In the genomic region with DNA sequence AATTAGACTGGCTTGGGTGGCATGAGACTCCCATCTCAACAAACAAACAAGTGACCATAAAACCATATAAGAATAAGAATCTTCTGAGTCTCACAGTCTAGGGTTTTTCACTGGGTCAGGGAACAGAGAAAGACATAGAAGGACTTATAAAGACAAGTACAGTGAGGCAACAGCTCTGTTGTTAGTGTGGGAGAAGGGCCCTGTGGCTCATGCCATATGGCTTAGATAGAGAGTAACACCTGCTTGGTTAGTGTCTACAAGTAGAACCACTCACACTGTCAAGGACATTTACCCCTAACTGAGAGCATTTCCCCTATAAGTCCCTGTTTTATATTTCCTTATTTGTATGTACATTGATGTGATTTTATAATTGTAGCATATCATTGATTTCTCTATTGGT, we compare ENCODE assay signal across 35 mouse cellular contexts. TPM values are rescaled to one million over a fixed set of nuclear protein-coding genes. Genes with fewer than 3 reads are reported as not detected.
A peak's percentile ranks its signal among the peaks of the same experiment; 100 is the strongest.
DNase-seq lines count a peak whose midpoint lies in the region; TF ChIP-seq lines count a peak whose summit lies in the region.
"Had no signal": no experiment of that assay in that cellular context is flagged by ENCODE, and none has a peak within 500 bp of the region (broad histone marks: within the 10 kb centered on the region; RNA-seq: fewer than 3 reads in every experiment).

No protein-coding gene starts in this region.

- no peak for TF ChIP-seq EP300 in heart, adult 2 months (IDR thresholded peaks at IDR 0.05; ENCODE audit: insufficient read depth, low read depth, low read length)

- H3K27ac ChIP-seq in heart, adult 2 months: no peak overlapping the region
- H3K27ac ChIP-seq in kidney, adult 2 months (ENCODE audit: insufficient read depth, low read depth, low read length): no peak overlapping the region
- H3K27ac ChIP-seq: embryonic facial prominence, embryonic 13.5 days; forebrain, embryonic 10.5 days; forebrain, embryonic 15.5 days; gastrocnemius, adult 2 months; limb, embryonic 10.5 days; limb, embryonic 15.5 days; liver, embryonic 14.5 days; midbrain, embryonic 15.5 days; stomach, postnatal 0 days had no signal

- TF ChIP-seq POLR2A in heart, adult 2 months (IDR thresholded peaks at IDR 0.05; ENCODE audit: insufficient read depth, low read depth, low read length): no peak
- no peak for TF ChIP-seq POLR2A in kidney, adult 2 months (IDR thresholded peaks at IDR 0.05; ENCODE audit: low read depth, low read length)

- intact Hi-C loops in left cerebral cortex, postnatal 4 days (cut with DNase I): no loop called here
- intact Hi-C loops in left cerebral cortex, postnatal 10 days (cut with DNase I): no loop called here
- intact Hi-C loops in heart, adult 2 months (cut with DNase I): no loop called here

- no peak for TF ChIP-seq CTCF in heart, adult 2 months (IDR thresholded peaks at IDR 0.05)
- TF ChIP-seq CTCF in kidney, adult 2 months (conservative IDR thresholded peaks at IDR 0.05; ENCODE audit: insufficient read depth, insufficient read length, low read depth, low read length): no peak

- no peak overlapping the region for H3K9ac ChIP-seq in heart, adult 2 months (ENCODE audit: low read depth, low read length)
- H3K9ac ChIP-seq: embryonic facial prominence, embryonic 13.5 days; forebrain, embryonic 15.5 days; limb, embryonic 15.5 days; liver, embryonic 14.5 days; midbrain, embryonic 15.5 days had no signal

- H3K27me3 ChIP-seq in heart, adult 2 months (ENCODE audit: control insufficient read depth, insufficient read depth, low read length): no peaks in the 10 kb centered on the region
- H3K27me3 ChIP-seq in kidney, adult 2 months (replicated peaks; ENCODE audit: control insufficient read depth, insufficient read depth, low read length): no peaks in the 10 kb centered on the region
- H3K27me3 ChIP-seq: embryonic facial prominence, embryonic 13.5 days; forebrain, embryonic 15.5 days; limb, embryonic 15.5 days; midbrain, embryonic 15.5 days had no signal

- H3K4me1 ChIP-seq in heart, adult 2 months (ENCODE audit: control insufficient read depth, insufficient read depth, low read length): no peaks in the 10 kb centered on the region
- H3K4me1 ChIP-seq in kidney, adult 2 months (ENCODE audit: control insufficient read depth, insufficient read depth, low read length): no peaks in the 10 kb centered on the region
- H3K4me1 ChIP-seq: embryonic facial prominence, embryonic 13.5 days; forebrain, embryonic 10.5 days; limb, embryonic 10.5 days; limb, embryonic 15.5 days; midbrain, embryonic 15.5 days had no signal

- DNase-seq in left cerebral cortex, postnatal 4 days: peak; percentile 13
- no peak for DNase-seq in left cerebral cortex, postnatal 10 days (ENCODE audit: extremely low spot score in 1 of 2, low spot score in 2 of 2)
- DNase-seq in cerebellum, adult 18-20 months: peak; percentile 45 to 69
- peak; percentile 67 for DNase-seq in cerebellum, adult 9-11 months
- no peak for DNase-seq in adrenal gland, adult 2 months
- no peak for DNase-seq in heart, adult 2 months
- DNase-seq in kidney, adult 2 months: no peak
- DNase-seq: adrenal gland, postnatal 36 days; B cell, adult 2 months; embryo, embryonic 11 days; gastrocnemius, adult 2 months; gastrocnemius, postnatal 36 days; heart, postnatal 14 days; kidney, postnatal 14 days; lung, adult 2 months; lung, postnatal 10 days; thymus, adult 18-20 months; thymus, postnatal 25 days had no signal

- no peak overlapping the region for H3K4me3 ChIP-seq in heart, adult 2 months
- no peak overlapping the region for H3K4me3 ChIP-seq in kidney, adult 2 months (ENCODE audit: insufficient read depth, low read depth, low read length)
- H3K4me3 ChIP-seq: embryonic facial prominence, embryonic 13.5 days; forebrain, embryonic 10.5 days; forebrain, embryonic 15.5 days; gastrocnemius, adult 2 months; limb, embryonic 10.5 days; limb, embryonic 15.5 days; midbrain, embryonic 15.5 days had no signal

- H3K36me3 ChIP-seq in heart, adult 2 months (ENCODE audit: control insufficient read depth, insufficient read depth, low read length): no peaks in the 10 kb centered on the region
- H3K36me3 ChIP-seq in kidney, adult 2 months (ENCODE audit: control insufficient read depth, insufficient read depth, low read length): no peaks in the 10 kb centered on the region
- H3K36me3 ChIP-seq: embryonic facial prominence, embryonic 13.5 days; forebrain, embryonic 15.5 days; limb, embryonic 10.5 days; limb, embryonic 15.5 days had no signal

- no peaks in the 10 kb centered on the region for H3K79me2 ChIP-seq in heart, adult 2 months (replicated peaks; ENCODE audit: control insufficient read depth, insufficient read depth, low read length)

RNA-seq across cellular contexts. Expression of a gene that starts 46.4 kb away (rescaled TPM):
- not detected for total RNA-seq in left cerebral cortex, postnatal 4 days (2021)
- total RNA-seq in left cerebral cortex, postnatal 10 days (2021): not detected
- total RNA-seq in adrenal gland, adult 2 months (2021): not detected
- polyA plus RNA-seq in adrenal gland, adult 2 months (2012; rRNA removed): not detected in 2 replicates
- not detected for total RNA-seq in heart, adult 2 months (2021)
- not detected in 2 replicates for polyA plus RNA-seq in heart, adult 2 months (2012; rRNA removed)
- polyA plus RNA-seq in kidney, adult 2 months (2012; rRNA removed): not detected in 2 replicates
- total RNA-seq: adrenal gland, adult 18-20 months; adrenal gland, postnatal 36 days; heart, postnatal 14 days; layer of hippocampus, postnatal 14 days; neutrophil, adult 5-6 weeks had no signal
- polyA plus RNA-seq: embryonic facial prominence, embryonic 13.5 days; forebrain, embryonic 10.5 days; forebrain, embryonic 15.5 days; heart, embryonic 14.5 days; hindbrain, embryonic 11.5 days; intestine, embryonic 16.5 days; kidney, embryonic 14.5 days; limb, embryonic 10.5 days; limb, embryonic 15.5 days; liver, embryonic 14.5 days; lung, adult 2 months; neural tube, embryonic 11.5 days; spleen, adult 2 months; stomach, postnatal 0 days had no signal

Comparison
In these comparisons a context has a peak if more than half of its experiments do, and no peak if none do; other contexts are left out.
1. DNase-seq: peak in left cerebral cortex, postnatal 4 days (single experiment), cerebellum, adult 18-20 months (2 of 2) and cerebellum, adult 9-11 months (single experiment); none in left cerebral cortex, postnatal 10 days (0 of 2), adrenal gland, adult 2 months (single experiment), heart, adult 2 months (0 of 2) and kidney, adult 2 months (single experiment).